Mouse (Mus musculus): Measurements from ENCODE around the gene Btg2.

- TF ChIP-seq EP300 (IDR thresholded peaks at IDR 0.05; ENCODE audit: insufficient read depth, low read depth, low read length) (no peak), CTCF (IDR thresholded peaks at IDR 0.05) (no peak)
Measured at GRCm38 (mm10) chr1:134025975-134026374, 52.9 kb downstream of the Btg2 start.
